Mouse (Mus musculus) heart, postnatal 0 days (tissue): ENCODE data around the gene Slc17a9.

Source experiments
- CTCF ChIP-seq: IDR thresholded peaks from 2 replicates; pipeline ENCODE4 v1.5.1; 2016; ENCODE audit warnings: antibody characterized with exemption, control low read depth, low read depth
- EP300 ChIP-seq: IDR thresholded peaks from 2 replicates; pipeline ENCODE4 v1.6.1; 2016; ENCODE audit warnings: antibody characterized with exemption, low read depth

- TF ChIP-seq CTCF (no peak), EP300 (no peak)
These were observed 6.0 kb downstream of the Slc17a9 start for GRCm38 (mm10) chr2:180731036-180731435.
